Mouse (Mus musculus) adrenal gland (tissue): ENCODE data around the gene Dph5.
"Not testable (repeated sequence)": the region's sequence is repeated elsewhere in the genome, so short reads cannot be mapped to it uniquely, and the experiment has no call there.

Experiments
- intact Hi-C: fragments of 180-260 bp; cut with DNase I; formaldehyde crosslinking; loops from one replicate; pipeline ENCODE4 v1.15.1; 2025
- long read RNA-seq, 2 experiments: library from polyadenylated mRNA; unstranded; transcript quantifications; one replicate each; pipeline ENCODE4 v2.0.0; 2020; ENCODE audit warnings: borderline replicate concordance in 1 of 2; ENCODE audit not compliant: insufficient replicate concordance in 1 of 2

The Dph5 gene
- long read RNA-seq, experiment 1, full-length matches to known transcripts: 15 of 21 reads
- long read RNA-seq, experiment 1, partial matches to known transcripts: 1 of 21 reads
- long read RNA-seq, experiment 1, other reads (novel, unspliced or antisense): 5 of 21 reads
- long read RNA-seq, experiment 2, full-length matches to known transcripts: 7 of 14 reads
- long read RNA-seq, experiment 2, partial matches to known transcripts: 3 of 14 reads
- long read RNA-seq, experiment 2, other reads (novel, unspliced or antisense): 4 of 14 reads

- intact Hi-C loops: loop anchor here (5.0 kb wide), 1 partner anchor 175 kb away; no protein-coding TSS in a partner anchor
Observed at GRCm38 (mm10) chr3:115887427-115888309, at the start of gene Dph5. TSS of gene Dph5 (plus strand) at chr3:115887837.

GRCm38 (mm10) chr3:115844566-115844965 is 43.1 kb upstream of the Dph5 start:
- intact Hi-C loops: no loop called here

- intact Hi-C loops: no loop called here
Observed at GRCm38 (mm10) chr3:115845032-115845618, 42.5 kb upstream of the Dph5 start.

GRCm38 (mm10) chr3:115845724-115846123 is 41.9 kb upstream of the Dph5 start:
- intact Hi-C loops: no loop called here

GRCm38 (mm10) chr3:115846153-115846552 is 41.5 kb upstream of the Dph5 start:
- intact Hi-C loops: no loop called here

GRCm38 (mm10) chr3:115848686-115849480 is 38.8 kb upstream of the Dph5 start:
- intact Hi-C loops: no loop called here

GRCm38 (mm10) chr3:115850946-115851345 is 36.7 kb upstream of the Dph5 start:
- intact Hi-C loops: no loop called here

GRCm38 (mm10) chr3:115854672-115855191 is 32.9 kb upstream of the Dph5 start:
- intact Hi-C loops: no loop called here

GRCm38 (mm10) chr3:115855576-115855975 is 32.1 kb upstream of the Dph5 start:
- intact Hi-C loops: no loop called here

GRCm38 (mm10) chr3:115856484-115857022 is 31.1 kb upstream of the Dph5 start:
- intact Hi-C loops: no loop called here

- intact Hi-C loops: no loop called here
Observed at GRCm38 (mm10) chr3:115857436-115857835, 30.2 kb upstream of the Dph5 start.

GRCm38 (mm10) chr3:115858822-115859221 is 28.8 kb upstream of the Dph5 start:
- intact Hi-C loops: no loop called here

GRCm38 (mm10) chr3:115860780-115861179 is 26.9 kb upstream of the Dph5 start:
- intact Hi-C loops: not testable (repeated sequence)

GRCm38 (mm10) chr3:115863487-115863886 is 24.1 kb upstream of the Dph5 start:
- intact Hi-C loops: no loop called here

- intact Hi-C loops: no loop called here
Observed at GRCm38 (mm10) chr3:115867150-115867549, 20.5 kb upstream of the Dph5 start.

- intact Hi-C loops: no loop called here
Observed at GRCm38 (mm10) chr3:115867901-115868300, 19.7 kb upstream of the Dph5 start.

GRCm38 (mm10) chr3:115869360-115869759 is 18.3 kb upstream of the Dph5 start:
- intact Hi-C loops: no loop called here

GRCm38 (mm10) chr3:115875551-115875950 is 12.1 kb upstream of the Dph5 start:
- intact Hi-C loops: no loop called here

- intact Hi-C loops: no loop called here
Observed at GRCm38 (mm10) chr3:115877133-115877532, 10.5 kb upstream of the Dph5 start.

- intact Hi-C loops: no loop called here
Observed at GRCm38 (mm10) chr3:115884086-115884485, 3.6 kb upstream of the Dph5 start.
